Mouse (Mus musculus): Measurements from ENCODE around the gene Cfap52.

Gene Cfap52

GRCm38 (mm10) chr11:67926348-67927055 lies 38.9 kb downstream of the Cfap52 start:
- DNase-seq (ENCODE audit: low read depth), result no peak

DNA sequence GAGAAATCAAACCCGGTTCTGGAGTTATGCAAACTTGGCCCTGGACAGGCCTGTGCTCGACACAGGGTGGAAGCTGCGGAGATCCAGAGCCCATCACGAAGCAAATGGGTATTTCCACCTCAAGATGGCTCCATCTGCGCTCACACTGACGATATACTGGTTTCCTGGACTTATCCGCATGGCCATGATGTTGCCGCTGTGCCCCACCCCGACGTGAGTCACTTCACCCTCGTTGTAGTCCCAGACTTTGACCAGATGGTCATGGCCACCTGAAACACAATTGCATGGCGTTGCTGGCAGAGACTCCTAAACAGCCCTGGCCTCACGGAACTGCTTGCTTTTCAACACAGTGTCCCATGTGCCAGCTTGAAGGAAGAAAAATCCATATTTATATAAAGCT lies 40.5 kb downstream of the Cfap52 start:
- no peak for DNase-seq (ENCODE audit: low read depth)

GRCm38 (mm10) chr11:67923720-67924119 lies 41.7 kb downstream of the Cfap52 start:
- DNase-seq (ENCODE audit: low read depth), result no peak

DNA sequence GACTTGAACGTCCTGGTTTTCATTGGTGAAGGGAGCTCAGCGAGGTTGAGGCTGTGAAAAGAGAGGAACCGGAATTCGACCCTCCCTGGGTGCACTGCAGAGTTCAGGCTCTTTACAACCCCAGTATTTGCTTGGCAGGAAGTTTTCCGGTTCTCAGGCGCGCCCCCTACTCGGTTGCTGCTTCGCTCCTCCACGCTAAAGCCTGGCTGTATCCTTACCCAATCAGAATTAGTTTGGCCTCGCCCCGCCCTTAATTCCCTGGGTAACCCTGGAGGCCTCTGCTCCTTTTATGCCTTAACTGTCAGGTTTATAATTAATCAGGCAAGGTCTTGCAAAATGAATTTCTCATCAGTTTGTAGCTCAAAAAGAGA lies 42.7 kb downstream of the Cfap52 start:
- peak; percentile 23 for DNase-seq (ENCODE audit: low read depth)

DNA sequence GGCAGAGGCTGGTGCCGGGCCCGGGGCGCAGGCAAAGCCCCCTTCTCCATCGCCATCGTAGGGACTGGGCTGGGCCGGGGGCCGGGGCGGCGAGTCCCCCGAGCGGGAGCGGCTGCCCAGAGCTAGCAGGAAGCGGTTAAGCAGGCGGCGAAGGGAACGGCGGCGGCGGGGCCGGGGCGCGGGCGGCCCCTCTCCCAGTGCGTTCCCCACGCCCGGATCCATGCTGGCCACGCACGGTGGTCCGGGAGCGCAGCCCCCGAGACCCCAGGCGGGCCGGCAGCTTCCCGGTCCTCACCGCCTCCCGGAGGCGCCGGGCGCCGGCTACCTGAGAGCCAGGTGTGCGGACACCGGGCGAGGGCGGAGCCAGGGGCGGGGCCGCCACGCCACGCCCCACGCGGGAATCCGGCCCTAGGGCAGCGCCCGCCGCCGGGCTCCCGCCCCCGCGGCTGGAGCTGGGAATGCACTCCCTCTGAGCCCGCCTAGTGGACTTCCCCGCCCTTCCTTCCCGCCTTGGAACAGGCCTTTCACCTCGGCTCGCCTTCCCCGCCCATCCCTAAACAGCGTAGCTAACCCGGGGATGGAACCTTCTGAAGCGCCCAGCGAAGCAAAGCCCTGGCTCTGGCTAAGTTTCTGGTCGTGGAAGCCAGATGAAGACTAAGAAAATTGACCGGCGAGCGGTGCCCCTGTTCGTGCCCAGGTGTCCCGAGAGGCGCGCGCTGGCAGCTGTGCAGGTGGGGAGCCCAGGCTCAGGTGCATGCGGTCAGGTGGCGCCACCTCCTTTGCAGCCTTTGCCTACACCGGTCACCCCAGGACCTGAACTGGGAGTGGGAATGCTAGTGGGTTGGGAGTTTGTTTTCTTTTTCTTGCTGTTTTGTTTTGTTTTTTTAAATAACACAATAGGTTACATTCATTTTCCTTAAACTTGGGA lies 43.4 kb downstream of the Cfap52 start, which contains the start of gene Usp43:
Usp43 (minus strand) TSS at position 327 of the 928 bp plus-strand sequence.
- no peak for DNase-seq (ENCODE audit: low read depth)

- no peak for DNase-seq (ENCODE audit: low read depth)
Measured at GRCm38 (mm10) chr11:67921091-67921826, 44.2 kb downstream of the Cfap52 start.

- DNase-seq (ENCODE audit: low read depth), result no peak
Measured at GRCm38 (mm10) chr11:67920226-67920960, 45.1 kb downstream of the Cfap52 start.

- DNase-seq (ENCODE audit: low read depth), result no peak
Measured at GRCm38 (mm10) chr11:67919593-67919992, 45.9 kb downstream of the Cfap52 start.

DNA sequence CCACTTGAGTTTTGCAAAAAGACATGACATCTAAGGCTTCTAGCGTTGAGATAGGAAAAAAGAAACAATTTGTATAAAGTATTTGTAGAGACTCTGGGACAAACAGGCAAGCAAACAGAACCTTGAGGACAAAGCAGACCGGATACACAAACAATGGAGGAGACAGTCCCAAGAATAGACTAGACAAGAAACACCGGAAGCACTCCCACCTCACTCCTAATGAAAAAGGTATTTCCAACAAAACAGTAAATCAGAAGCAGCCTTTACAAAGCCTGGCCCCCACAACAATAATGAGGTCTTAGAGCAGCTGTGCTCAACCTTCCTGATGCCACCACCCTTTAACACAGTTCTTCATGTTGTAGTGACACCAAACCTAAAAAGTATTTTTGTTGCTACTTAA lies 48.3 kb downstream of the Cfap52 start:
- no peak for DNase-seq (ENCODE audit: low read depth)

DNA sequence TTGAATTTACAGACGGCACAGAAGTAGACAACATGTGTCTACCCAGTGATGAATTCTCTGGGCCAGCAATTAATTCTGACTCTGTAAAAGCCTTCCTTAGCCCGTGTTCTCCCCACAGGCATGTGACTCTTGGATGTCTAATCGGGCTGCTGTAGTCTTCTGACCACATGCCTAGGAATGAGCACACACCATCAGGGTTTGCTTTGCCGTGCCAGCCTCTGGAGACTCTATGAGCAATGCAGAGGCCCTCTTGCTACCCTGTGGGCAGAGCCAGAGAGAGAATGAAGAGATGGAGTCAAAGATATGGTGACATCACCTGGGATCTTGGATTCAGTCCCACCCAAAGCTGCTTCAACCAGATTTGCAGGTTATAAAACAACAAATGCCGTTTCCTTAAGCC lies 54.4 kb downstream of the Cfap52 start:
- no peak for DNase-seq (ENCODE audit: low read depth)

GRCm38 (mm10) chr11:67903756-67904155 lies 61.7 kb downstream of the Cfap52 start:
- no peak for DNase-seq (ENCODE audit: low read depth)

GRCm38 (mm10) chr11:67897064-67897560 lies 68.3 kb downstream of the Cfap52 start:
- peak; percentile 28 for DNase-seq (ENCODE audit: low read depth)

DNA sequence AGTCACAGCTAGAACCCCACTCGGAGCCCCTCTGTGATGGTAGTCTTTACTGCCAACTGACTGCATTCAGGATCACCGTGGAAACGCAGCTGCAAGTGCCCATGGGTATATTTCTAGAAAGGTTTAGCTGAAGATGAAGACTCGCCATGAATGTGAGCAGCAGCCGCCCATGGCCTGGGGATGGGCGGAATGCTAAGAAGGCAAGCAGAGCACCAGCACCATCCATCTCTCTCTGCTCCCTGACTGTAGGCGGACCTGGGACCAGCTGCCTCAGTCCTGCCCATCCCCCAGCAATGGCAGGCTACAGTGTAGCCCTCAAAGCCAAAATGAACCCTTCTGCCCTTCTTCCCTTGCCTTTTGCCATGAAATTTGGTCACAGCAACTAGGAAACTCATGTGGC lies 69.8 kb downstream of the Cfap52 start:
- no peak for DNase-seq (ENCODE audit: low read depth)

GRCm38 (mm10) chr11:67888521-67888920 lies 76.9 kb downstream of the Cfap52 start:
- no peak for DNase-seq (ENCODE audit: low read depth)

DNA sequence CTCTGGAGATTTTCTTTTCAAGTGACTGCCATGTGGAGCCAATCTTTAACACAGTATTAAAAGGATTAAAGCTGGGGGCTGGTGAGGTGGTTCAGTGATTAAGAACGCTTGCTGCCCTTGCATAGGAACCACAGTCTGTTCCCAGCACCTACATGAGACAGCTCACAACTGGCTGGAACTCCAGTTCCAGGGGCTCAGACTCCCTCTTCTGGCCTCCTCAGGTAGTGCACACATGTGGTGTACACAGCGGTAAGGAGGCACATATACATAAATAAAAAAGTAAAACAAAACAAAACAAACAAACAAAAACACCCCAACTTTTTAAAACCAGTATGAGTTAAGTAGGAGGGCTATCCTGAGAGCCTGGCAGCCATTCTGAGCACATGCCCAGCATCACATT lies 79.5 kb downstream of the Cfap52 start:
- no peak for DNase-seq (ENCODE audit: low read depth)

Measured in c-Kit-positive CD71-positive TER-119-negative erythroid progenitor cells, embryonic 14.5 days (primary cell).